Mouse (Mus musculus) E14TG2a.4 (cell line): ENCODE measurements around the gene Adamts6.

Source experiments
- CTCF ChIP-seq: conservative IDR thresholded peaks from 2 replicates; pipeline ENCODE4 v1.5.1; 2014; ENCODE audit warnings: low read length
- NANOG ChIP-seq: IDR thresholded peaks from 2 replicates; pipeline ENCODE4 v1.6.1; 2014; ENCODE audit warnings: borderline replicate concordance, low read length, mixed read lengths
- POU5F1 ChIP-seq: IDR thresholded peaks from 2 replicates; pipeline ENCODE4 v1.6.1; 2014; ENCODE audit warnings: low read length, borderline replicate concordance

DNA sequence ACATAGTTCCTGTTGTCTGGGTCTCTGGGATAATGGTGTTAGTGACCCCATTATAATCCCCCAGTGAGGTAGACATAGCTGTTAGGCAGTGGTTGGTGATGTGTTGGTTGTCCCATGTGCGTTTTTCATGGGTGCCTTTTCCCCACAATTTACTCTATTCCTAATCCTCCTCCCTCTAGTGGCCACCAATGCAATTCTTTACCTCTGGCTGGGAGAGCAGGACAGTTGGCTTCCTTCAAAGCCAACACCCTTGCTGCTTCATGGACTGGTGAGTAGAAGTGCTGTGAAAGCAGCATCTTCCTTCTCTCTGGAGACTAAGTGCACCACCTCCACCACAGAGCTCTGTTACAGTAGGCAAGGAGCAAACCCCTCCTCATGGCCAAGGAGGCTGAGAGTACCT lies 157.8 kb downstream of the Adamts6 start:
- peak; percentile 33; the same call in 1 of the 2 replicates for TF ChIP-seq CTCF
- TF ChIP-seq POU5F1: no peak
- no peak for TF ChIP-seq NANOG
